Mouse (Mus musculus): ENCODE data around the gene Wdtc1. TPM values are rescaled to one million over a fixed set of nuclear protein-coding genes. Genes with fewer than 3 reads are reported as not detected.

Gene Wdtc1
- polyA plus RNA-seq, 1 experiment from 2014 or later, result 13.9 TPM

DNA sequence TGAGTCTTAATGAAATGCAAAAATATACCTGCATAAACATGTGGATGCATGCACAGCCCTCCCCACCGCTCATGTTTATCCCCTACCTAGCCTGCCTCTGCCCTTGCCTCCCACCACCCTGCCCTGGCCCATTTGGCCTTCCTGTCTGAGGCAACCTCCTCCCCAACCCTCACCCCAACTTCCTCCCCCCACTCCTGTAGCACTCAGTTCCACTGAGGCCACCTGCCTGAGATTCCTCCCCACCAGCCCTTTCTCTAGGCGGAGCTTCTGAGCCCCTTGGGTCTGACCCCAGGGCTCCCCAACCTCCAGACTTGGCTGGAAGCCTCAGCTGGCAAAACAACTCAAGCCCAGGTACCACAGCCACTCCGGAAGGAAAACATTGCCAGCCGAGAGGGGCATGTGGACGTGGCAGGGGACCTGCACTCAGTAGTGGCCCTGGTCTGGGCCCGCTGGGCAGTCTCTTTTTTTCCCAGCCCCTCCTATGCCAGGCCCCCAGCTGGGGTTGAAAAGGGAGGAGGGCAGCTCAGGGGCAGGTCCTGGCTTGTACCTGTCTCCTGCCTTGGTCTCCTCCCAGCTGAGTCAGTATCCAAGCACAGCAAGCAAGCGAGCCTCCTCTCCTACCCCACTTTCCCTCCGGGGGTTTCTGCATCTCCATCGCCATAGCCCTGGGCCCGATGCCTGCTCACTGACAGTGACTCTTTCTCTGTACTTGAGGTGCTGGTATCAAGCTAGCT, 91.5 kb downstream of the Wdtc1 start:
- no peak overlapping the region for H3K9ac ChIP-seq
- no peak for ATAC-seq (ENCODE audit: insufficient number of reproducible peaks, low FRiP score, low TSS enrichment, low read depth)
- no peaks in the 10 kb centered on the region for H3K9me3 ChIP-seq
- peak overlapping the region; percentile 22 for H3K4me2 ChIP-seq
- H3K4me3 ChIP-seq, result peak overlapping the region; percentile 27
- peaks cover 26% of the 10 kb centered on the region for H3K36me3 ChIP-seq
- 38% methylated on average over 10 of the region's 10 CpGs for WGBS
- peak overlapping the region; percentile 75 for H3K27ac ChIP-seq
- H3K4me1 ChIP-seq, result peaks cover 9% of the 10 kb centered on the region
- peaks cover 9% of the 10 kb centered on the region for H3K27me3 ChIP-seq

DNA sequence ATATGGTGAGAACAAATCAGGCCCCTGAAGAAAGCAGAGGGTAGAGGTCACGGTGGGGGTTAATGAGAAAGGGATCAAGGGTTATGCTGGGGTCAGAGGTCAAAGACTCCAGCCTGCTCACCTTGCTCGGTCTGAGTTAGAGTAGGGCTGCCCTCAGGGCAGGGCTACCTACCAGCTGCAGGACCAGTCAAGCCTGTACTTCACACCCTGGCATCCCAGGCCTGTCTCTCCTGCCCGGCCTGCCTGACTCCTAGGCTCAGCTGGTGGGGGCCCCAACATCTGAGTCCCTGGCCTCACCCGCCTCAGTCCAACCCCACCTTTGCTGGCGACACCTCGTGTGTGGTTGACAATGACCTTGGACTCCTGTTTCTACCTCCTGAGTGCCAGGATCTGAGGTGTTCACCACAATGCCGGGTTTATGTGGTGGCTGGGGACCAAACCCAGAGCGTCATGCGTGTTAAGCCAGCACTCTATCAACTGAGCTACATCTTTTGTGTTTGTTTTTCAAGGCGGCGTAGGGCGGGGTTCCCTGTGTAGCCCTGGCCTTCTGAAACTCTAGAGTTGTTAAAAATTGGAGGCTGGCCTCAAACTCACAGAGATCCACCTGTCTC, 95.4 kb downstream of the Wdtc1 start:
- Histone ChIP-seq H3K4me3 (no peak overlapping the region), H3K4me2 (no peak overlapping the region), H3K9ac (no peak overlapping the region), H3K4me1 (peaks cover 12% of the 10 kb centered on the region), H3K27me3 (peaks cover 29% of the 10 kb centered on the region), H3K36me3 (no peaks in the 10 kb centered on the region), H3K9me3 (no peaks in the 10 kb centered on the region), H3K27ac (no peak overlapping the region)
- no peak for ATAC-seq (ENCODE audit: insufficient number of reproducible peaks, low FRiP score, low TSS enrichment, low read depth)
- WGBS, result 76% methylated on average over 12 of the region's 12 CpGs

DNA sequence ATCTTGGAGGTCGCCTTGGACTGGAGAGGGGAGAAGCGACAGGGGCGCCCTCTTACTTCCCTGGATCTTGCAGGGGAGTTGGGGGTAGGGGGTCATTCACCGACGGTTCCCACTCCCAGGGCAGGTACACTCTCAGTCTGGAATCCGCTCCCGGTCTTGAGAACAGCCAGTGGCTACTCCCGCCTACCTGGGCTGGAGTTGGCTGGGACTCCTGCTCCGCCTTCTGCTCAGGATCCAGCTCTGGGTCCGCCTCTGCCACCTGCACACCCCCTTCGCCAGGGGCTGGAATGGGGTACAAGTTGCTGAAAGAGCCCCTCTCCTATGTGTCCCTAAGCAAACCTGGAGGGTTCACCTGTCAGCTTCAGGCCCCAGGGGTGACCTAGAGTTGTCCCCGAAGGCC, 96.1 kb downstream of the Wdtc1 start:
- peak overlapping the region; percentile 34 for H3K4me2 ChIP-seq
- H3K27me3 ChIP-seq, result peaks cover 35% of the 10 kb centered on the region
- WGBS, result 29% methylated on average over 12 of the region's 12 CpGs

DNA sequence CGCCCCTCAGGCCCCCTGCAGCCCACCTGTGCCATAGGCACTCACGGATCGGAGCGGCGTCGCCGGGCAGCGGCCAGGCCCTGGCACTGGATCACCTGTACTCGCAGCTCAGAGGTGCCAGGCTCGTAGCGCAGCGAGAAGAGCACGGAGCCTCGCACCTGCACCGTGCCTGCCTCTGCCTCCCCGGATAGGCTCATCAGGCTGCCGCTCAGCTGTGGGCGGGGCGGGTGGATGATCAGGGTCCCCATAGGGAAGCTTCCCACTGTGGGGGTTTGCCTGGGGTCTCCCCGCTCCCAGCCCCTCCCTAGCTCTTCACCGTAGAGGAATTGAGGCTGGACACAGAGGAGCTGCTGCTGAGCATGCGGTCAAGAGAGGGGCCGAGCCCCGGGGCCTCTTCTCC, 96.5 kb downstream of the Wdtc1 start:
- Histone ChIP-seq H3K27me3 (peaks cover 39% of the 10 kb centered on the region), H3K9ac (no peak overlapping the region), H3K4me1 (peaks cover 8% of the 10 kb centered on the region), H3K4me3 (peak overlapping the region; percentile 12), H3K9me3 (no peaks in the 10 kb centered on the region), H3K4me2 (peak overlapping the region; percentile 34), H3K27ac (no peak overlapping the region), H3K36me3 (no peaks in the 10 kb centered on the region)
- 12% methylated on average over 24 of the region's 24 CpGs for WGBS
- 0 out of 2 replicates have a peak, but pooled peaks have one; percentile 16 for ATAC-seq (ENCODE audit: insufficient number of reproducible peaks, low FRiP score, low TSS enrichment, low read depth)

More for the DNA sequence above, 96.1 kb downstream of the Wdtc1 start:
- Histone ChIP-seq H3K9ac (no peak overlapping the region), H3K36me3 (no peaks in the 10 kb centered on the region), H3K9me3 (no peaks in the 10 kb centered on the region), H3K4me3 (peak overlapping the region; percentile 12; the same call in 1 of the 2 replicates), H3K4me1 (peaks cover 12% of the 10 kb centered on the region), H3K27ac (no peak overlapping the region)
- peak; percentile 21; the same call in 1 of the 2 replicates for ATAC-seq (ENCODE audit: insufficient number of reproducible peaks, low FRiP score, low TSS enrichment, low read depth)

DNA sequence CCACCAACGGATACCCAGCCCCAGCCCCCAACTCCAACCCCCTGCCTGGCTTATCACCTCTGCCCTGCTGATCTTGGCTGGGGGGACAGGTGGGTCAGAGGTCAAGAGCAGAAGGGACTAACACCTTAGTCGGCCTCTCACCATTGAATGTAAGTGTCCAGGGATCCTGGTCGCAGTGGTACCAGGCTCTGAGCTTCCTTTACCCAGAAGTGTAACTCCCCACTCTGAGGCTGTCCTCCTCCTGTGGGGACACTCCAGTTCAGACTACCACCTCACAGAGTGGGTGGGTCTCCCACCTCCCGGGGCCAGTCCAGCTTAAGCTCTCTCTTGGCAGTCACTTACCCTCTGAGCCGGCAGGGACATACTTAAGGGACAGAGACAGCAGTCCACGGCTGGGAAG, 97.9 kb downstream of the Wdtc1 start:
- H3K9ac ChIP-seq, result no peak overlapping the region
- H3K27ac ChIP-seq, result no peak overlapping the region
- H3K4me1 ChIP-seq, result peaks cover 19% of the 10 kb centered on the region
- no peak overlapping the region for H3K4me3 ChIP-seq
- no peak for ATAC-seq (ENCODE audit: insufficient number of reproducible peaks, low FRiP score, low TSS enrichment, low read depth)
- no peaks in the 10 kb centered on the region for H3K9me3 ChIP-seq
- no peaks in the 10 kb centered on the region for H3K36me3 ChIP-seq
- H3K27me3 ChIP-seq, result peaks cover 50% of the 10 kb centered on the region
- WGBS, result 52% methylated on average over 6 of the region's 6 CpGs
- H3K4me2 ChIP-seq, result no peak overlapping the region

DNA sequence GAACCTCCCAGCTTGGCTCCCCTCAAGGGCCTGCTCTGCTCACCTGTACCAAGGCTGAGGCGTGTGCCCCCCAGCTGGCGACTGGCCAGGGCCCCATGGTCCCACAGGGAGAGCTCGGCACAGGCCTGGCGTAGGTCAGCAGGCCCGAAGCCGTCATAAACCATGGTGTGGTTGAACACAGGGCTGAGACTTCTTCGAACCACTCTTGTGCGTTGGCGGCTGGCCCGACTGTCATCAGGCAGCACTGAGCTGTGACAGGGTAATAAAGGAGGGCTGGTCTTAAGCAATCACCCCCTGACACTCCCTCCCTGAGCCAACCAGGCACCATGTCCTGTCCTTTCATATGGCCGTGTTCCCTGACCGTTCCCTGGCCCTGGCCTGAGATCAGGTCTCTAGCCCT, 99.9 kb downstream of the Wdtc1 start:
- Histone ChIP-seq H3K36me3 (no peaks in the 10 kb centered on the region), H3K4me3 (no peak overlapping the region), H3K9ac (no peak overlapping the region), H3K4me1 (peaks cover 25% of the 10 kb centered on the region), H3K27ac (no peak overlapping the region), H3K4me2 (no peak overlapping the region), H3K9me3 (no peaks in the 10 kb centered on the region), H3K27me3 (peaks cover 63% of the 10 kb centered on the region)
- ATAC-seq (ENCODE audit: insufficient number of reproducible peaks, low FRiP score, low TSS enrichment, low read depth), result no peak
- WGBS, result 55% methylated on average over 12 of the region's 12 CpGs

DNA sequence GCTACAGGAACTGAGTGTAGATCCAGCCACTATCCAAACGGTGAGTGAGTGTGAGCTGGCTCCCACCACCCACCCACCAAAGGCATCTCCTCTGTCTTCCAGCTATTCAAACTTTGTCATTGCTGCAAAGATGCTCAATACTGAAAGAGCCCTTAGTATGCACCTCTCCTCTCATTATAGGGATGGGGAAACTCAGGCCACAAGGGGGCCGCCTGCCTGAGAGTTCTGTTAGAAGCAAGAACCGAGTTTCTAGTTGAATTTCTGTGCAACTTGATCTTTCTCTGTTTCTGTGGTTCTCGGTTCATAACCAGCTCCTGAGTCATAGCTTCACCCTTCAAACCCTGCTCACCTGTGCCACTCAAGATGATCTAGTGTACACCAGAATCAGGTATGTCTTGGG, 101.2 kb downstream of the Wdtc1 start:
- ATAC-seq (ENCODE audit: insufficient number of reproducible peaks, low FRiP score, low TSS enrichment, low read depth), result no peak
- Histone ChIP-seq H3K4me2 (no peak overlapping the region), H3K9ac (no peak overlapping the region), H3K27me3 (peaks cover 70% of the 10 kb centered on the region), H3K36me3 (no peaks in the 10 kb centered on the region), H3K9me3 (no peaks in the 10 kb centered on the region), H3K27ac (no peak overlapping the region), H3K4me1 (peaks cover 28% of the 10 kb centered on the region), H3K4me3 (no peak overlapping the region)
- WGBS, result 33% methylated on average over 4 of the region's 4 CpGs

DNA sequence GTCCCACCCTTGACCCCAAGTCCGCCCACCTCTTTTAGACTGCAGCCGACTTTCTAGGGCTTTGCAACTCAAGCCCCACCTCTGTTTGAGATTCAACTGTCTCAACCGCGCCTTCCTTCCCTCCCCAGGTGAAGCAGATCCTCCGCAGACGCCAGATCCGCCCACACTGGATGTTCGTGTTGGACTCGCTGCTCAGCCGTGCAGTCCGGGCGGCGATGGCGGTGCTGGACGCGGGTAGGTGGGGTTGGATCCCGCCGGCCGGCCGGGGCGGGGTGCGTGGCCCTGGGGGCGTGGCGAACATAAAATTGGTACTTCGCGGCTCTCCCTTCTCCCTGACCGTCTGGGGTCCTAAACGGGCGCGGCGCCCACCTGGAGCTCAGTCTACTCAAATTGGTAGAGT, 102.1 kb downstream of the Wdtc1 start:
- Histone ChIP-seq H3K27ac (0 out of 2 replicates have a peak overlapping the region, but pooled peaks have one; percentile 33), H3K4me2 (peak overlapping the region; percentile 72), H3K4me3 (peak overlapping the region; percentile 42), H3K4me1 (peaks cover 26% of the 10 kb centered on the region), H3K9ac (peak overlapping the region; percentile 31; the same call in 1 of the 2 replicates), H3K27me3 (peaks cover 70% of the 10 kb centered on the region), H3K36me3 (no peaks in the 10 kb centered on the region), H3K9me3 (no peaks in the 10 kb centered on the region)
- 3% methylated on average over 31 of the region's 31 CpGs for WGBS
- ATAC-seq (ENCODE audit: insufficient number of reproducible peaks, low FRiP score, low TSS enrichment, low read depth), result no peak

DNA sequence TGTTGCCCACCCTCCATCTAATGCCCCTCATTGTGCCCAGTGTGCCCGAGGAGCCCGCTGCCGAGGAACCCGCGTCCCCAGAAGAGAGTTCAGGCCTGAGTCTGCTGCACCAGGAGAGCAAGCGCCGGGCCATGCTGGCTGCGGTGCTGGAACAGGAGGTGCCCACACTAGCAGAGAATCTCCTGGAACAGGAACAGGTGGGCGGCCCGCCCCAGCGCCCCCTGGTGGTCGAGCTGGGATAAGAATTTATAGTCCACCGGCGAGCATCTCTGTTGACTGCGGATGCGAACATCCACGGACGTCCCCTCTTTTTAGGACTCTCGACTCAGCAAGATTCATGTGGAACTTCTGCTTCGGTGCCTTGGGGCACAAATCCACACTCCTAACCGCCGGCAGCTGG, 102.7 kb downstream of the Wdtc1 start:
- H3K4me1 ChIP-seq, result peaks cover 26% of the 10 kb centered on the region
- peaks cover 66% of the 10 kb centered on the region for H3K27me3 ChIP-seq

DNA sequence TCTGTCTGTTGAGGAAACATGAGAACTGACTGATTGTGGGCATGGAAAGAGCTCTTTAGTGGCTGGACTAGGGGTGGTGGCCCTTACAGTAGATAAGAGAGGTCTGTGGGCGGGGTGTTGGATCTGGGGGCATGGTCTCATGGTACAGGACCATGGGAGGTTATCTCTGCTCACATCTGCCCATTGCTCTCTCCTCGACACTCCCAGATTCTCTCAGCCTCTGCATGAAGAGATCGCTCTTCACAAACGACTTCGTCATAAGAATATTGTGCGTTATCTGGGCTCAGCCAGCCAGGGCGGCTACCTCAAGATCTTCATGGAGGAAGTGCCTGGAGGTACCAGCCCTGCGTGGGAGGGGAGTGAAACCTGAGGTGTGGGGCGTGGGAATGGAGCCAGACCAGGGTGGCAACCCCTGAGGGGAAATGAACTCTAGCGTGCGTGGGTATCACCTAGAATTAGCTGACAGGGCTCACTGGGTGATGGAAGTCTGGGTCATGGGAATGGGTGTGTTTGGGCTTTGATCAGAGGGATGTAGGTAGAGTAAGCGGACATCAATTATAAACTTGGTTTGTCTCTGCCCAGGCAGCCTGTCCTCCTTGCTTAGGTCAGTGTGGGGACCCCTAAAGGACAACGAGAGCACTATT, 105.4 kb downstream of the Wdtc1 start:
- ATAC-seq (ENCODE audit: insufficient number of reproducible peaks, low FRiP score, low TSS enrichment, low read depth), result no peak
- peaks cover 76% of the 10 kb centered on the region for H3K27me3 ChIP-seq

More for the DNA sequence above, 102.7 kb downstream of the Wdtc1 start:
- Histone ChIP-seq H3K9ac (peak overlapping the region; percentile 31; the same call in 1 of the 2 replicates), H3K27ac (no peak overlapping the region), H3K4me2 (peak overlapping the region; percentile 72), H3K36me3 (no peaks in the 10 kb centered on the region), H3K9me3 (no peaks in the 10 kb centered on the region), H3K4me3 (peak overlapping the region; percentile 42)
- 3% methylated on average over 22 of the region's 22 CpGs for WGBS
- no peak for ATAC-seq (ENCODE audit: insufficient number of reproducible peaks, low FRiP score, low TSS enrichment, low read depth)

DNA sequence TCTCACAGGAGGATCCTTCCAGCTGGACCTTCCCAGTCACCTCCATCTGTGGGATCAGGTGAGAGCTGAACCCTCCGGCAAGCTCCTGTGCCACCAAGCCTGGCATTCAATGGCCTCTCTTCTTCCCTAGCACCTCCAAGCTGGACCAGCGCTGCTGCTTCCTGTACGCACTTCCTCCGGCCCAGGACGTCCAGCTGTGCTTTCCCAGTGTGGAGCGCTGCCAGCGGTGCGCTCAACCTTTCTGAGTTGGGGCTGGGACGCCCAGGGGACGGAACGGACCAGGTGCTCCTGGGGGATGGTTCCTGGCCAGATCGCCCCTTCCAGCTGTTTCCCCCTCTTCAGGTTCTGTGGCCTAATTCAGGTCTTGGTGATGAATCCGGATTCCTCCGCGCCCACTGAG, 106.2 kb downstream of the Wdtc1 start:
- H3K27me3 ChIP-seq, result peaks cover 78% of the 10 kb centered on the region

More for the DNA sequence above, 105.4 kb downstream of the Wdtc1 start:
- 68% methylated on average over 13 of the region's 13 CpGs for WGBS
- Histone ChIP-seq H3K27ac (no peak overlapping the region), H3K9ac (no peak overlapping the region), H3K4me1 (peaks cover 26% of the 10 kb centered on the region), H3K9me3 (no peaks in the 10 kb centered on the region), H3K4me3 (no peak overlapping the region), H3K4me2 (no peak overlapping the region), H3K36me3 (no peaks in the 10 kb centered on the region)

DNA sequence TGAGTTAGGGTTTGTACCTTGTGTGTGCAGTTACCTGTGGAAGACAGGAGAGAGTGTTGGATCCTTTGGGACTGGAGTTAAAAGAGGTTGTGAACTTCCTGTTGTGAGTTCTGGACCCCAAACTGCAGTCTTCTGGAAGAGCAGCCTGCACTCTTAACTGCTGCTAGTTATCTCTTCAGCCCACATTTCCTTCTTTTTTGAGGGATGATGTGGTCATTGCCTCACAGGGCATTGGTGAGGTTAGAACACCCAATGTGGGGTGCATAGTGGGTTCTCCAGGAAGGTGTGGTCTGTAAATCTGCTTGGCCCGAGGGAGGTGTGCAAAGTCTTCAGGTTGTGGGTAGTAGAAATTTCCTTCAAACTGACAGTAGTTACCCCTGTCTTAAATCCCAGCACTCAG, 109.0 kb downstream of the Wdtc1 start:
- Histone ChIP-seq H3K9me3 (no peaks in the 10 kb centered on the region), H3K36me3 (no peaks in the 10 kb centered on the region), H3K27ac (no peak overlapping the region), H3K4me2 (no peak overlapping the region), H3K4me1 (peaks cover 23% of the 10 kb centered on the region), H3K4me3 (no peak overlapping the region), H3K9ac (no peak overlapping the region), H3K27me3 (peaks cover 73% of the 10 kb centered on the region)
- WGBS, result 79% methylated on average over 1 of the region's 1 CpGs
- ATAC-seq (ENCODE audit: insufficient number of reproducible peaks, low FRiP score, low TSS enrichment, low read depth), result no peak

More for the DNA sequence above, 106.2 kb downstream of the Wdtc1 start:
- Histone ChIP-seq H3K9me3 (no peaks in the 10 kb centered on the region), H3K4me3 (no peak overlapping the region), H3K27ac (no peak overlapping the region), H3K4me2 (no peak overlapping the region), H3K9ac (no peak overlapping the region), H3K4me1 (peaks cover 27% of the 10 kb centered on the region), H3K36me3 (no peaks in the 10 kb centered on the region)
- ATAC-seq (ENCODE audit: insufficient number of reproducible peaks, low FRiP score, low TSS enrichment, low read depth), result no peak
- WGBS, result 28% methylated on average over 15 of the region's 15 CpGs
